Mouse (Mus musculus) right cerebral cortex, postnatal 36 days (tissue): Measurements from ENCODE around the gene Ece1.
A peak's percentile ranks its signal among the peaks of the same experiment; 100 is the strongest.

Experiments used
- DNase-seq, 2 experiments: peaks; one replicate each; pipeline ENCODE4 v3.0.0; 2022; ENCODE audit warnings: low spot score in 2 of 2, mixed read lengths in 1 of 2

The Ece1 gene

DNA sequence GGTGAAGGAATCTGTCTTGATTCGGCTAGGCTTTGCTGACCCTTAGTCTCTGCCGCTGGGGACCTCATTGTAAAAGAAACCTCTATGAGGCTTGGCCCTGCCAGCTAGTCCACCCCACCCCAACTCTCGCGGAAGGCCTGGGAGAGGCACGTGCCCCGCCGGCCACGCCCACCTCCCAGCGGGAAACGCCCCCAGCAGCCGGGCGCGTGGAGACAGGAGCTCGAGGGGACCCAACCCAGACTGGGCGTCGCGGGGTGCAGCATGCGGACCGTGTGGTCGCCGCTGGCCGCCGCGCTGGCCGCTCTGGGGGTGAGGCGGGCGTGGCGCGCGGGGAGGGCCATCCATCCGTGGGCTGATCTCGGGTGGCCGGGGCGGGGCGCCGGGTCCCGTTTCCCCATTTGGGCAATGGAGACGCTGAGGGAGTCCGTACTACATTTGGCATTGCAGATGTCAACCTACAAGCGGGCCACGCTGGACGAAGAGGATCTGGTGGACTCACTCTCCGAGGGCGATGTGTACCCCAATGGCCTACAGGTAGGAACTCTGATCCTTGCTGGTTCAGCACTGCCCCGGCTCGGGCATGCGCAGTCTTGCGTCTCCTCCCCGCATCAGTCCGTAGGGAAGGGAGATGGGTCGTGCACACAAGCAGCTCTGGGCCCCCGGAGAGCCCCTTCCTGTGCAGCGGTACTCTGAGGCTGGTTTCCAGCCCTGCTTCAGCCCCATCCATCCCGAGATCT, 51.5 kb downstream of the Ece1 start:
- DNase-seq: peak in 1 of 2 experiments; percentile 25

DNA sequence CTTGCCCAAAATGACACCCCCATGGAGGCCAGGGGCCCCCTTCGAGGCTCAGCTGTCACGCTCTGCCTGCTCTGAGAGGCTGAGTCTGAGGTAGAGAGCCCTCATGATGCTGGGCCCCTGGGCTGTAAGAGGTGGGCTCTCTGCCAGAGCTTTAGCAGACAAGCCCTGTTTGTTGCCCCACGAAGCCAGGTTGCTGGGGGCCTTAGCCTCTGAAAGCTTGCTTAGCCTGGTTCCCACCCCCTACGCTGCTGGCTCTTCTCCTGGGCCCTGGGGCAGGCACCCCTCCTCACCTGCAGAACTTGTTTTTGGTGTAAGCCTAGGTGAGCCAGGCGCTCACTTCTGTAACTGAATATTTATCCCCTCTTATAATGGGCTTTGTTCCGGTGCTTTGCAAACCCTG, 55.6 kb downstream of the Ece1 start:
- DNase-seq: no peak

DNA sequence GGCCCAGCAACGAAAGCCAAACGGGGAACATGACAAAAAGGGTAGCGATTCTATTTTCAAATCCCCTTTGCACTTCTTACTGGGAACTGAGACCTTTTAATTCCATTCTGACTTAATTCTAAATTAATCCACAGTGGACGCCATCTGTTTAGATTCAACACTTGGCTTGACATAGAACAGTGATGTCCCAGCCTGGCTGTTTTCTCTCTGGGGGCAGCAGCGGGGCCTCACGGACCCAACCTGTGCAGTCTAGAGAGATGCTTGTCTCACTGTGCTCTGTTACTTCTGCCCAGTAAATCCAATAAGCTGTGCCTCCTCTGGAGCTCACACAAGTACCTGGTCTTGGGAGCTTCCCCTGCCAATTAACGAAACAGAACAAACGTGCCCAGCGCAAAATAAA, 56.5 kb downstream of the Ece1 start:
- no peak for DNase-seq

DNA sequence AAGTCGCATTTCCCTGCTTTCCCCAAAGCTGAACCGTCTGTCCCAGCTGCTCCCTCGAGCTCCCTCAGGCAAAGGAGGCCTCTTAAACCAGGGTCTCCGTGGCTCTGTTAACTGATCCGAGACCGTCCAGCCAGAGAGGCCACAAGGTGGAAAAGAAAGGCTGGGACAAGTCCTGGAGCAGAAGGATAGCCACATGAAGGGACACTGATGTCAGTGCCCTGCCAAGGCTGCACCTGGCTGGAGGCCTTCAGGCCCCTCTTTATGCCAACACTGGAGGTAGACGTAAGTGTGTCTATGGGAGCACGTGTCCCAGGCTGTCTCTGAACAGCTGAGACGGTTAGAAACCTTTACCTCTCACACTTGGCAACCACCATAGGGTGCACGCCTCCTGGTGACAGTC, 57.1 kb downstream of the Ece1 start:
- DNase-seq: no peak

DNA sequence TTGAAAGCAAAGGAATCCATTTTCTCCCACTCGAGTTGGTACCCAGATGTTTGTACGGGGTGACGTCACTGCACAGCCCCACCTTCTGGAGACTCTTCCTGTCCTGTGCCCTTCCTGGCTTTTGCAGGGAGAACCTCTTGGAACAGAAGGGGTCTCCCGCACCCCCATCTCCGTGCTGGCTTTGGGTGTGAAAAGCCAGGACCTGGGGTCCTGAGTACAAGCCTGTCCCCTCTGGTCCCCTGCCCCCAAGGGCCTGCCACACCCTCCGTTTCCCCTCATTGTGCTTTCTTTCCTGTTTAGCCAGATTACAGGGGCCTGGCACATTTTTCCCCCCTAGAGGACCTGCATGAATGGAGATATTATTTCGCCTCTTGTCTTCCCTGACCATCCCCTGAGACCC, 58.0 kb downstream of the Ece1 start:
- DNase-seq: no peak

DNA sequence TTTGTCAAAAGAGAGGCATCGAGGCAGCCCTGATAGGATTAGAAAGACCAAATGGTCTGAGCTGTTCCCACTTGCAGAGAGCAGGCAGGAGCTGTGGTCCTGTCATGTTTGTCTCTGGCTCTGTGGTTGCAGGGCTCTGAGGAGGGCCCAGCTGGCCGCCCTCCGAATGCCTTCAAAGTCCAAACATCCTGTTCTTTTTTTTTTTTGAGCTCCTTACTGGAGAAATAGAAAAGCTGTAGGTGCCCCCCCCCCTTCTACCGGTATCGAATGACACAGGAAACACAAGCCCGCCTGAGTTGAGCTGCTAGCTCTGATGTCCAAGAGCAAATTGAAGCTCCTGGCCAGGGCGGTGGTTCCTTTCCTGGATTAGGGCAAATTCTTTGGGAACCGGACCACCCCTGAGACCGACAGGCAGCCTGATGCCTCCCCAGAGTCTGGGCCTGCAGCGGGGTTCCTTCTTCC, 58.5 kb downstream of the Ece1 start:
- DNase-seq: no peak

DNA sequence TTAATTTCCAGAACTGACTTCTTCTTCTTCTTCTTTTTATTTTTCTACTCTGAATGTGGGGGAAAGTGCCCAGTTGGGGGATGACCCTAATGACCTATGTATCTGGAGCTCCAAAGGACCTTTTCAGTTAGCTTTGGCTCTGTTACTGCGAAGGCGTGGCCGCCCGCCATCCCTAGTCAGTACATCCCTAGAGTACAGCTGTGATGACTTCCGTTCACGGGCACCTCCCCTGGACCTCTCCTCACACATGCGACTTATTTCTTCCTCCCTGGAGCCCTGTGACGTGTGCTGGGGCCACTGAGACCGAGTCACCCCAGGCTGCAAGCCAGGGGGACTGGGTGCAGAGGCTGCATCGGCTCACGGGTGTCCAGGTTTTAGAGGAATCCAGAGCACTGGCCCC, 59.5 kb downstream of the Ece1 start:
- no peak for DNase-seq

DNA sequence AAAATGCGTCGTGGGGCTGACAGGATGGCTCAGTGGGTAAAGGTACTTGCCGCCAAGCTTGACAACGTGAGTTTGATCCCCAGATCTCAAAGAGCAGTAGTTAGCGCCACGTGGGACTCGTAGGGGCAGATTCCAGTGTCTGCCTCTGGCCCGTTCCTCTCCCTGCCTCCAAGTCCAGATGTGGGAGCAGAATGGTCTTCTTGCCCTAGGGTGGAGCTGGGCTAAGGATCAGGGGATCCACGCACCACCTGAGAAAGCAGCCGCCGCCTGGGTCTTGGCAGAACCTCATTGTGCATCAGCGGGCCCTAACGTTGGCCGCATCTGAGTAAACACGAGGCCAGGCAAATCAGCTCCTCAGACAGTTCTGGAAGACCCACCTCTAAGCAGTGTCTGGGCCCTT, 61.0 kb downstream of the Ece1 start:
- no peak for DNase-seq

DNA sequence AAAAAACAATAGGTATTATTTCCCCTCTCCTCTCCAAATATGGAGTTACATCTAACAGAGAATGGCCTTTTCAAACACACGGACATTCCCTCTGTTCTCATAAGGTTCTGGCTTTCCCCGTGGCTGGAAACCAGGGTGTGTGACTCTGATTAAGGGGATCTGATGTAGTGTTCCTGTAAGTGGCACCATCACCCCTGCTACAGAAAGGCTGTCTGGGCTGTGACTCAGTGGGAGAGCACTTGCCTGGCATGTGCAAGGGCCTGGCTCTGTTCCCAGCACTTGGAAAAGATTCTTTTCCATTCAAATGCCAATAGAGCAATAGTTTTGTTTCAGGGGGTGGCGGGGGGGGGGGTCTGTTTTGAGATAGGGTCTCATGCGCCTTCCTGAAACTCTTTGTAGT, 63.1 kb downstream of the Ece1 start:
- no peak for DNase-seq

DNA sequence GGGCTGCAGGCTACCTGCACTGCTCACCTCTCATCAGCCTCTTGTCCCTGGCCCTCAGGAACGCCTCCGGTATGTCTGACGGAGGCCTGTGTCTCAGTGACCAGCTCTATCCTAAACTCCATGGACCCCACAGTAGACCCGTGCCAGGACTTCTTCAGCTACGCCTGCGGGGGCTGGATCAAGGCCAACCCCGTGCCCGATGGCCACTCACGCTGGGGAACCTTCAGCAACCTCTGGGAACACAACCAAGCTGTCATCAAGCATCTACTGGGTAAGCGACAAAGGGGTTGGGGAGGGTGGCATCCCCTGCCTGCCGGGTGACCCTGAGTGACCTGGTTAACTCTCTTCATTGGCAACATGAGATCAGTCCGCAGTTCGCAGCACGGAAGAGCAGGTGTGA, 64.1 kb downstream of the Ece1 start:
- DNase-seq: no peak

DNA sequence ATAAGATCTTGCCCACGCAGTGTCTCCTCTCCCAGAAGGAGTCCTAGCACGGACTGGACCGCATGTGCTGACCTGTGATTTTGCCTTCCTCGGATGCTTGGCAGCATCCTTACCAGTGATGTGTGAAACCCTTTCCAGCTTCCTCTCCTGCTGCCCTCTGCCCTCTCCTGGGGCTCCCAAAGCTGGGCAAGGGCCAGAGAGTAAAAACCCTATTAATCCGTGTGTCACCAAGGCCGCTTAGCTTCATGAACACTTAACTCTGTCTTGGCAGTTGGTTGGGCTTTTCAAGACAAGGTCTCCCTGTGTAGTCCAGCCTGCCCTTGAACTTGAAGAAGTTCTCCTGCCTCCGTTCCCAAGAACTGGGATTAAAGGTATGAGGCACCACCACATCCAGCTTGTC, 65.1 kb downstream of the Ece1 start:
- DNase-seq: no peak

DNA sequence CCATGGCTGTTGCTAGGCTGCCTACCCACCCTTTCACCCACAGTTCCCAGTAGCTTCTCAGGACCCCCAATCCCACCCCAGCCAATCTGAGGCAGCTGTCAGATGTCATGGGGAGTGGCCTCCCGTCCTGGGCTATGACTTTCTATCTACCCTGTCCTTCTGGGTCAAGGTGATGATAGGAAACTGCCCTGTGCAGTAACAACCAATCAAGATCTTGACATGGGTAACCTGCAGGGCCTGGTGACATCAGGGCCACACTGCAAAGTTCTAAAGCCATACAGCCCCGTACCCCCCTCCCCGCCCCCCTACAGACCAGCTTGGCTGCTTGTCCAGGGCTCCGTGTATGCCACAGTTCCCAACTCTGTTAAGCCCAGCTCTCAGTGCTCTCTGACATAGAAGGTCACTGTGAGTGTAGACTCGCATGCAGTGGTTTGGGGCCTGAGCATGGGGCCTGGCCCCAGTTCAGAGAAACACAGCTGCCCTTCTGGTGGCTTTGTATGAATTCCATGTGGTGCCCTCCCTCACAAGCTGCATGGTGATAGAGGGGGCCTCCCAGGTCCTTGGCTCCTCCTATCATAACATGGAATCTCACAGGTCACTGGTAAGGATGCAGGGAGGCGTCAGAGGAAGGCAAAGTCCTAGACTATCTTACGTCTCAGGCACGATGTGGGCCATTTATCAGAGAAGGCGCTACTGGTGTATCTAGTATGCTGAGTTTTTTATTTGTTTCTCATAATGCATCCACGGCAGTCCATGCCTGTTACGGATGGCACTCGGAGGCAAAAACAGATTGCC, 65.9 kb downstream of the Ece1 start:
- DNase-seq: no peak

DNA sequence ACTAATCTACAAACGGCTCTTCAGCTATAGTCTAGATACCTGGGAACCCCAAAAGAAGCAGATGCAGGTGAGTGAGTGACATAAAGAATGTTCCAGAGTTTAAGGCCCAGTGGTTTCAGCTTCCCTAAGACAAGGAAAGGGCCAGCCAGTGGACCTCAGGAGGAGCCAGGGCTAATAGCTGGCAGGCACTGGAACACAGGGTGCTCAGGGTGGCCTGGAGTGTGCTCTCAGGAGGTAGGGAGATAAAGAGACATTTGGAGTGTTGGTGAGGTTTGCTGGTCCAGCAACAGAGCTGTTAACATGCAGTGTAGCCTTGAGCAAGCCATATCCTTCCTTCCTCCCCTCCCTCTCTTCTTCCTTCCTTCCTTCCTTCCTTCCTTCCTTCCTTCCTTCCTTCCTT, 66.8 kb downstream of the Ece1 start:
- DNase-seq: no peak

DNA sequence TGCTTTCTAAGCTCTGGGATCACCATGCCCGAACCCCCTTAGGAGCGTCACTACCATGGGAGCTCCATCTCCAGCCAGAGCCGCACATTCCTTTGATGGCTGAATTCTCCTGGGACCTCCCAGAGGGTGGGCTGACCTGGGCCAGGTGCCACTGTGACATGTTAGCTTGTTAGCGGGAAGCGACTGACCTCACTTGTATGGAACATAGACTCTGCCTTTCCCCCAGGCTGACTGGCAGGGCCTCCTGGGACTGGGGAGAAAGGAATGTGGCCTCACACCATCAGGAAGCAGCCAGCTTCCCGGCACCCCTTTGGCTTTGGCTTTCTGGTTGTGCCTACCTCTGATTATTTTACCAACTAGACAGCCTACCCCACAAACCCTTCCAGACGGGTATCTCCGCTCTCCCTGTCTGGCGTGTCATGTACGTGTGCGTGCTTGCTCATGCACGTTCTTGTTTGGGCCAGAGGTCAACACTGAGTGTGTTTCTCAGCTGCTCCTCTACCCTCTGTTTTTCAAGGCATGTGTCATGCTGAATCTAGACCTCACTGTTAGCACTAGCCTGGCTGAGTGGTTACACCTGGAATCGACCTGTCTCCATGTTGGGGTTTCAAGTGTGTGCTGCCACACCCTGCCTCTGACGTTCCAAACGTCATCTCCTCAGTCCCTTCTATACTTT, 67.4 kb downstream of the Ece1 start:
- DNase-seq: no peak

DNA sequence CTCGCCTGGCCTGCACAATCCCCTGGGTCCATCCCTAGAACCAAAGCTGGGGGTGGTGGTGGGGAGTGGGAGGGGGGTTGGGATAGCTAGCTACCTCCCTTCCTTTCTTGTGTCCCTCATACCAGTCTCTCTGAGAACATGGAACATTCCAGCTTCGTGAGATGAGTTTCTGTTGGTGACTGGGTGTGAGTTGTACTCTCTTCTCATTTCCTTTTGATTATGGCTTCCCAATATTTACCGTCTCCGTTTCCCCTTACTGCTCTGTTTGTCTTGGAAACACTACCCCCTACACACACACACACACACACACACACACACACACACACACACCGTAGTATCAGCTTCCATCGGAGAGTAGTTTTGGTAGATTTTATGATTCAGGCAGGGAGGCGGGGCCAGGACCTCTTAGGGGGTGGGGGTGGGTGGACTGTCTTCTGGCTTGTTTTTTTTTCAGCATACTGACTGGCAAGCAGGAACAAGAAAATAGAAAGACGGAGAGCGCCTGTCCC, 68.5 kb downstream of the Ece1 start:
- no peak for DNase-seq

DNA sequence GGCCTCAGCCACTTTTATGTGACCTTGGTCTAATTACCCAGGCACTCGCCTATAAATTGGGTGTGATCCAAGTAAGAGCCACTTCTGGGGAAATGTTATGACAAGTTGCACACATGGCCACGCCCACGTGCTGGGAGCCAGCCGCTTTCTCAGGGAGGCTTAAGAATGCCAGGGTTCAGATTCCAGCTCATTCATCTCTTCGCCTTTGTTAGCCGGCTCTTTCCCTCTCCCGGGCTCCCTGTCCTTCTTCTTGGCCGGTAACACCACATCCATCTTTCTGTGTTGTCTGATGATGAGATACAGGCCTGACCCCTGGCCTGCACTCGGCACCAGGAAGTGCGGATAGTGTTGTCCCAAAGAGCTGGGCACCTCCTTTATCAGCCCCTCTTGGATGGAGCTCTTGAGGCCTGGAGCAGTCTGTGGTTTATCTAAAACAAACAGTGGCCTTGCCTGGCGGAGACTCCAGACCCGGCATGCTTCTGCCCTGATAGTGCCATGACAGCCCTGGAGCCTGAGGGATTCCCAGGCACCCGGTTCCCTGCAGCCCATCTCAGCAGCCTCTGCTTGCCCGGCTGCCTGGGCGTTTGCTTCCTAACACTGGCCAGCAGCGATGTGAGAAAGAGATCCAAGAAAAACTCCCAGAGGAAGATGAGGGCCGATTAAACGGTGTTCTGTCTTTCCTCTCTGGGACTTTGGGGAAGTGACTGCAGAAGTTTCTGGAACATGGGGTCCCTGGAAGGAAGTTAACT, 69.1 kb downstream of the Ece1 start:
- DNase-seq: no peak

DNA sequence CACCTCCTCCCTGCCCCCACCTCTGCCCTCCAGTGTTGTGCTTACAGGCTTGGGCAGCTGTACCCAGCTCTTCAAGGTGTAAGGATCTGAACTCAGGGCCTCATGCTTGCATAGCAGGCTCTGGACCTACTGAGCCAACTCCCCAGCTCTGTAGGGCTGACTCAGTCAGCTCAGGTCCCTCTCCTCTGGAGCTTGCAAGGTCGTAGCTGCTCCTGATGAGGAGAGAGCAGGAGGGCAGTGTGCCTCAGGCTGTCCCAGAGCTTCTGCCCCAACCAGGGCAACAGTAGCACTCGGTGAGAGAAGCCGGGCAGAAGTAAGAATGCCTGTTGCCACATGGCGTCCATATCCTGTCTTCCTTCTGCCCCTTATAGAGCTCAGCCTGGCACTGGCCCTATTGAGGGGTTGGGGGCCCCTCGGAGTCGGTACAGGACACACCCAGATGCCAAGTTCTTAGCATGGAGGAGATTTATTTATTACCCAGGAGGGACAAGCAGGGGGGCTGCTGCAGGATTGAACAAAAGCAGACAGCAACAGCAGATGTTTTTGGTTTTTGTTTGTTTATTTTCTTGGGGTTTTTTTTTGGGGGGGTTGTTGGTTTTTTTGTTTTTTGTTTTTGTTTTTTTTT, 70.6 kb downstream of the Ece1 start:
- DNase-seq: no peak

DNA sequence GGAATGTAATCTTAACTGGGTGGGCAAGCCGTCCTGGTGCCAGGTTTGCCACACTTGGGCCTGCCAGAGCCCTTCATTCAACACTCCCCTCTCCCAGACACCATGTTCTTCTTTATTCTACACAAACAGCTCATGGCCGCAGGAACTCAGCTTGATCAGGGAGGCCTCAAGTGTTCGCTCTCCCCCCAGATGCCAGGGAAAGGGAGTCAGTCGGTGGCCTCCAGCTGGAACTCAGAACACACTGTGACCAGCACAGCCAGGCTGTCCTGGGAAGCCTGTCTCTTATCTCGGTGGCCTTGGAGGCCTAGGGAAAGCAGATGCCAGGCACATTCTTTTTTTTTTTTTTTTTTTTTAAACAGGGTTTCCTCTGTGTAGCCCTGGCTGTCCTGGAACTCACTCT, 71.3 kb downstream of the Ece1 start:
- no peak for DNase-seq

DNA sequence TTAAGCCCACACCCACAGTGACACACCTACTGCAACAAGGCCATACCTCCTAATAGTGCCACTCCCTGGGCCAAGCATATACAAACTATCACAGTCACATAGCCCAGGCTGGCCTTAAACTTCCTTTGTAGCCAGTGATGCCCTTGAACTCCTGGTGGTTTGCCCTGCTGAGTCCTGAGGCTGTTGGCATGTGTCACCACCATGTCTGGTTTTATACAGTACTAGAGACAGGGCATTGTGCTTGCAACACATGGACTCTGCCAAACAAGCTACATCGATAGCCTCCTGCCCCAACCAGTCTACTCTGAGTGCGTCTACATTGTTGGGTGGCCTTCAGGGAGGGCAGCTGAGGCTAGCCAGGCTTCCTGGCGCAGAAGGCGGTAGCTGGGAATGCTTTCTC, 74.1 kb downstream of the Ece1 start:
- DNase-seq: no peak

DNA sequence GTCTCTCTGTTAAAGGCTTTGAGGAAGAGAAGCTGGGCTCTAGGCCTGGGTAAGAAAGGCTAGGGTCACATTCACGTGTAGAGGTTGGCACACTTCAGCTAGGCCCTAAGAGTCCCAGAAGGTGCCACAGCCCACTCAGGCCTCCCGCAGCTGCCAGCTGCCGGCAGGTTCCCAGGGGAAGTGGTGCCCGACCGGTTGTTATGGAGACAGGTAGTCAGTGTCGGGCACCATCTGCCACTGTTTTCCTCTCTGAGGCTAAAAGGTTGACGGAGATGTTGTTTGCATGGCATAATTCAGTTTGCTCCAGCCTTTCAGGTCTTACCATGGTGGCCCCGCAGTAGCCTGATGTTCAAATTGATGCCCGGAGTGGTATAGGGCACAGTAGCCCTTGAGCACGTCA, 78.0 kb downstream of the Ece1 start:
- no peak for DNase-seq

DNA sequence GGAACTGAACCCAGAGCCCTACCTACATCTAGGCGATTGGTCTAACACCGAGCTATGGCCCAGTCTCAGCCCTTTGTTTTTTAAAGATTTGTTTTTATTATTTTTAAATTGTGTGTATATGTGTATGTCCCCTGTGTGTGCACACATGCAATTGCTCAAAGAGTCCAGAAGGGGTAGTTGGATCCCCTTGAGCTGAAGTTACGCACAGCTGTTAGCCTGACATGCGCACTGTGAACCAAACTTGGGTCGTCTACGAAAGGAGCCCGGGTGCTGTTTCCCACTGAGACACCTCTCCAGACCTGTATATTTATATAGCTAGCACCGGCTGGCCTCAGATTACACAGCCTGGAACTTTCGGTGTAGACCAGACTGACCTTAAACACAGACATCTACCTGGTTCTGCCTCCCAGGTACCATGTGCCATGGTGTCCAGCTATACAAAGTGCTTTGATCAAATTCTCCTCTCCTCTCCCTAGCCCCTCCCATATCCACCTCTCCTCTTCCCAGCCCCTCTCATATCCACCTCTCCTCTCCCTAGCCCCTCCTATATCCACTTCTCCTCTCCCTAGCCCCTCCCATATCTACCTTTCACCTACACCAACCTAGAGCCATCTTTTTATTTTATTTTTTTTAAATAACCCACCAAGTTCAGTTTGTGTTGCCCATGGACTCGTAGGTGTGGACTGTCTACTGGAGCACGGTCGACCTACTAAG, 79.3 kb downstream of the Ece1 start:
- DNase-seq: no peak
